Mouse (Mus musculus): ENCODE measurements at regions not wholly inside any gene's neighbourhood (a gene's known extent, or its start where the extent isn't known, plus 50 kb on each side); places are given as distances from the start of the nearest gene placed in this dataset.

DNA sequence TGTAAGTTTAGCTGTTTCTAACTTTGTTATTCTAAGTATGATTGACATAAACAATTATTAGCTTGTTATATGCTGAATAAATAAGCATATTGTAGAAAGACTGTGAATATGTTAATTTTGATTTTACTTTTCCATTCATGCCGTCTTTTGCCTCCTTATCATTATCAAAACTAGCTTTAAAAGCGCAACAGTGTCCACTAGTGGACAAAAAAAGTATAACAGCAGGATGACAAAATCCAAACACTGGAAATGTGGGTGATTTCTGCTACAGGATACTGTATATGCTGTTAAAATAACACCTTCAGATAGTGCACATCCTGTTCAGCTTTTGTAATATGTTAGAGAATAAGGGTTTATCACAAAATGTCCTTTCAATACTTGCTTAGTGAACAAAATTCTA lies 418.3 kb upstream of the 4930550L24Rik start:
- TF ChIP-seq ZNF384 (IDR thresholded peaks at IDR 0.05; ENCODE audit: low read depth, low read length): no peak
- no peak for TF ChIP-seq USF2 (IDR thresholded peaks at IDR 0.05; ENCODE audit: borderline replicate concordance in 1 of 2, insufficient read depth in 1 of 2, low read depth in 1 of 2, low read length in 2 of 2)
- no peak for TF ChIP-seq USF1 (IDR thresholded peaks at IDR 0.05; ENCODE audit: low read depth, low read length)
- no peak for TF ChIP-seq EP300 (IDR thresholded peaks at IDR 0.05; ENCODE audit: low read depth in 1 of 2, low read length in 2 of 2)
- TF ChIP-seq NRF1 (IDR thresholded peaks at IDR 0.05; ENCODE audit: insufficient read depth, low read depth, low read length, poor library complexity, severe bottlenecking): no peak
- TF ChIP-seq CTCF (IDR thresholded peaks at IDR 0.05 in 2 of 3, conservative IDR thresholded peaks at IDR 0.05 in 1 of 3; ENCODE audit: control insufficient read depth in 1 of 3, insufficient read depth in 1 of 3, low read depth in 2 of 3, low read length in 3 of 3, poor library complexity in 1 of 3, severe bottlenecking in 1 of 3): peak in 1 of 3 experiments; percentile 53; a peak in 3 of 6 replicates
- TF ChIP-seq MAFK (IDR thresholded peaks at IDR 0.05; ENCODE audit: borderline replicate concordance, low read depth, low read length): no peak
- no peak for TF ChIP-seq HCFC1 (IDR thresholded peaks at IDR 0.05; ENCODE audit: low read depth, low read length)
- TF ChIP-seq POLR2A (IDR thresholded peaks at IDR 0.05; ENCODE audit: control insufficient read depth in 1 of 2, insufficient read depth in 1 of 2, low read depth in 1 of 2, low read length in 2 of 2, poor library complexity in 1 of 2): no peak
- TF ChIP-seq CHD1 (IDR thresholded peaks at IDR 0.05; ENCODE audit: low read depth, low read length): no peak
- TF ChIP-seq CHD2 (IDR thresholded peaks at IDR 0.05; ENCODE audit: low read length): no peak
- no peak for TF ChIP-seq MAZ (IDR thresholded peaks at IDR 0.05; ENCODE audit: low read depth, low read length)
- TF ChIP-seq E2F4 (IDR thresholded peaks at IDR 0.05; ENCODE audit: borderline replicate concordance, low read depth, low read length): no peak
- TF ChIP-seq MYC (IDR thresholded peaks at IDR 0.05; ENCODE audit: low read depth, low read length): no peak

Data from MEL (cell line).